Mouse (Mus musculus): Measurements from ENCODE around the gene F930015N05Rik. TPM values are rescaled to one million over a fixed set of nuclear protein-coding genes. Genes with fewer than 3 reads are reported as not detected.

F930015N05Rik gene
- polyA plus RNA-seq, 1 experiment, result 0.50 TPM

GRCm38 (mm10) chr11:64396331-64396881, 40.0 kb downstream of the F930015N05Rik start:
- peaks cover 3% of the 10 kb centered on the region; the same call in 1 of the 2 replicates for H3K4me1 ChIP-seq (ENCODE audit: control insufficient read depth, insufficient read depth, low read length)
- H3K27ac ChIP-seq (ENCODE audit: insufficient read depth, low read length), result no peak overlapping the region
- no peak overlapping the region for H3K4me3 ChIP-seq (ENCODE audit: insufficient read depth, low read length)
- TF ChIP-seq CTCF (IDR thresholded peaks at IDR 0.05; ENCODE audit: extremely low read depth, insufficient read depth, low read length) (no peak), POLR2A (IDR thresholded peaks at IDR 0.05; ENCODE audit: extremely low read depth, insufficient read depth, low read length) (no peak)

- Histone ChIP-seq H3K4me1 (ENCODE audit: control insufficient read depth, insufficient read depth, low read length) (no peaks in the 10 kb centered on the region), H3K27ac (ENCODE audit: insufficient read depth, low read length) (no peak overlapping the region), H3K4me3 (ENCODE audit: insufficient read depth, low read length) (no peak overlapping the region)
- TF ChIP-seq CTCF (IDR thresholded peaks at IDR 0.05; ENCODE audit: extremely low read depth, insufficient read depth, low read length) (no peak), POLR2A (IDR thresholded peaks at IDR 0.05; ENCODE audit: extremely low read depth, insufficient read depth, low read length) (no peak)
Measured at GRCm38 (mm10) chr11:64386333-64386732, 50.1 kb downstream of the F930015N05Rik start.

Other genes with a start within 250 kb of the F930015N05Rik start
- gene Hs3st3a1, start 1.3 kb downstream of the F930015N05Rik start, polyA plus RNA-seq (2012; rRNA removed), result 0.76 and 0.96 TPM in 2 replicates

Measured in cortical plate, adult 2 months (tissue).